Mouse (Mus musculus) adrenal gland (tissue): ENCODE data around the gene Hsp90aa1.

Experiments used
- intact Hi-C: fragments of 180-260 bp; cut with DNase I; formaldehyde crosslinking; loops from one replicate; pipeline ENCODE4 v1.15.1; 2025
- microRNA-seq, 2 experiments: library from miRNA; unstranded; fragments of <30 nt; microRNA quantifications; one replicate each; pipeline ENCODE4; 2019

The Hsp90aa1 gene

DNA sequence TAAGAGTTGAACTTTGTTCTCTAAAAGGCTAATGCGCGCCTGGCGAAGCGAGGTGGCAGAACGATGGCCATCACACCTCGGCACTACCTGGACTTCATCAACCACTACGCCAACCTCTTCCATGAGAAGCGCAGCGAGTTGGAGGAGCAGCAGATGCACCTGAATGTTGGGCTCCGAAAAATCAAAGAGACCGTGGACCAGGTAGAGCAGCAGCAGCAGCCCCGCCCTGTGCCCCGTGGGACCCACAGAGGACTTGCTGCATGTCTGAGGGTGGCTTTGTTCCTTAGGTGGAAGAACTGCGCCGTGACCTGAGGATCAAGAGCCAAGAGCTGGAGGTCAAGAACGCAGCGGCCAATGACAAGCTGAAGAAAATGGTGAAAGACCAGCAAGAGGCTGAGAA, 51.1 kb downstream of the Hsp90aa1 start:
- intact Hi-C loops: no loop called here

GRCm38 (mm10) chr12:110650241-110650641, 52.3 kb downstream of the Hsp90aa1 start:
- intact Hi-C loops: no loop called here

Small RNAs within 50 kb of the gene (microRNA-seq; reads per million reads assigned to microRNA genes)
- gene Gm27299: 0 reads per million in 2 experiments
